In the genomic region with DNA sequence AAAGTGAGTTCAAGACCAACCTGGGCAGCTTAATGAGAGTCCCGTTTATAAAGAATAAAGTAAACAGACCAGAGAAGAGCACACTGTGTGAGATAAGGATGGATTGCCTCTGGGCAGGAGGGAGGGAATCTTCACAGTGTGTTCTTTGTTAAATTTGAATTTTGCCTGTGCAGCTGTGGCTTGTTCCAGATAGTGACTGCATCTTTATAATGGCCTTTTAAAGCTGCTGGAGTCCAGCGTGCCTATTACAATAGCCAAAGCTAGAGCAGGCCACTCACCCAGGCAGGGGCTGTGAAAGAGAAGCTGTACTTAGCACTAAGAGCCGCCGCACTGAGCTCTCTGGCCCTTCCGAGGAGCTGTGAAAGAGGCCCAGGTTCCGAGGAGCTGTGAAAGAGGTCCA, we compare ENCODE assay signal across 27 mouse cellular contexts. TPM values are rescaled to one million over a fixed set of nuclear protein-coding genes. Genes with fewer than 3 reads are reported as not detected.
"Had no signal": no experiment of that assay in that cellular context is flagged by ENCODE, and none has a peak within 500 bp of the region (broad histone marks: within the 10 kb centered on the region; RNA-seq: fewer than 3 reads in every experiment).

No protein-coding gene starts in this region.

- ATAC-seq: intestine, postnatal 0 days; liver, postnatal 0 days; lung, postnatal 0 days; midbrain, embryonic 15.5 days had no signal

- DNase-seq: kidney, adult 2 months; kidney, postnatal 25 days; left cerebral cortex, postnatal 4 days; liver, postnatal 0 days; lung, embryonic 14.5 days; right cerebral cortex, adult 18-20 months; right cerebral cortex, postnatal 25 days; spleen, adult 18-20 months; thymus, postnatal 25 days had no signal

RNA-seq across cellular contexts. Expression of a gene that starts 35.0 kb away (rescaled TPM):
- total RNA-seq: layer of hippocampus, postnatal 14 days; left cerebral cortex, adult 18-20 months; left cerebral cortex, postnatal 14 days; left cerebral cortex, postnatal 4 days; megakaryocyte, adult 5-6 weeks had no signal
- polyA plus RNA-seq: intestine, embryonic 14.5 days; kidney, embryonic 14.5 days; kidney, postnatal 0 days; limb, embryonic 12.5 days; liver, embryonic 11.5 days; liver, postnatal 0 days; lung, embryonic 14.5 days; lung, postnatal 0 days; macrophage; midbrain, embryonic 12.5 days; neural tube, embryonic 12.5 days; neural tube, embryonic 15.5 days; stomach, embryonic 15.5 days; thymus, postnatal 0 days had no signal
